Mouse (Mus musculus) heart, embryonic 12.5 days (tissue): ENCODE measurements around the gene Eef2k. TPM values are rescaled to one million over a fixed set of nuclear protein-coding genes. Genes with fewer than 3 reads are reported as not detected.

Experiments
- ATAC-seq: fragments of 200-750 bp; cut with Nextera tagmentation; 2 replicates; pipeline ENCODE4 v1.8.0; 2017; ENCODE audit warnings: moderate TSS enrichment, moderate library complexity; ENCODE audit not compliant: insufficient number of reproducible peaks, low FRiP score
- H3K27ac ChIP-seq: fragments of 300-500 bp; sonication (generic); 2 replicates; pipeline ENCODE4 v1.5.1; 2016; ENCODE audit warnings: mild to moderate bottlenecking, moderate library complexity; ENCODE audit not compliant: poor library complexity, severe bottlenecking
- H3K27me3 ChIP-seq: fragments of 300-500 bp; sonication (generic); replicated peaks from 2 replicates; pipeline ENCODE4 v1.6.1; 2016; ENCODE audit warnings: mild to moderate bottlenecking, moderate library complexity
- H3K36me3 ChIP-seq: fragments of 300-500 bp; sonication (generic); 2 replicates; pipeline ENCODE4 v1.6.1; 2016; ENCODE audit warnings: mild to moderate bottlenecking, moderate library complexity
- H3K4me1 ChIP-seq: fragments of 300-500 bp; sonication (generic); replicated peaks from 2 replicates; pipeline ENCODE4 v1.6.1; 2016; ENCODE audit warnings: mild to moderate bottlenecking
- H3K4me2 ChIP-seq: fragments of 300-500 bp; sonication (generic); 2 replicates; pipeline ENCODE4 v1.6.1; 2016; ENCODE audit warnings: mild to moderate bottlenecking, moderate library complexity
- H3K4me3 ChIP-seq: fragments of 300-500 bp; sonication (generic); 2 replicates; pipeline ENCODE4 v1.5.1; 2016; ENCODE audit warnings: mild to moderate bottlenecking
- H3K9ac ChIP-seq: fragments of 300-500 bp; sonication (generic); 2 replicates; pipeline ENCODE4 v1.6.1; 2016; ENCODE audit warnings: mild to moderate bottlenecking, moderate library complexity
- H3K9me3 ChIP-seq: fragments of 300-500 bp; sonication (generic); replicated peaks from 2 replicates; pipeline ENCODE4 v1.6.1; 2016; ENCODE audit warnings: mild to moderate bottlenecking, moderate library complexity
- WGBS: fragments of 180-500 bp; shearing (Covaris S2); methylation state at CpG from one replicate; pipeline ENCODE4 v1.1.7; 2016; 5-methylcytosine and 5-hydroxymethylcytosine counted together
- polyA plus RNA-seq: library from polyadenylated mRNA; unstranded; fragments of >200 nt; fragmentation: Nextera tagmentation; extraction: Ambion mirVana; gene quantifications from 2 replicates; pipeline ENCODE4 v1.2.1, GENCODE M21; 2016

Eef2k gene
- polyA plus RNA-seq, 1 experiment from 2014 or later: 14.9 TPM

DNA sequence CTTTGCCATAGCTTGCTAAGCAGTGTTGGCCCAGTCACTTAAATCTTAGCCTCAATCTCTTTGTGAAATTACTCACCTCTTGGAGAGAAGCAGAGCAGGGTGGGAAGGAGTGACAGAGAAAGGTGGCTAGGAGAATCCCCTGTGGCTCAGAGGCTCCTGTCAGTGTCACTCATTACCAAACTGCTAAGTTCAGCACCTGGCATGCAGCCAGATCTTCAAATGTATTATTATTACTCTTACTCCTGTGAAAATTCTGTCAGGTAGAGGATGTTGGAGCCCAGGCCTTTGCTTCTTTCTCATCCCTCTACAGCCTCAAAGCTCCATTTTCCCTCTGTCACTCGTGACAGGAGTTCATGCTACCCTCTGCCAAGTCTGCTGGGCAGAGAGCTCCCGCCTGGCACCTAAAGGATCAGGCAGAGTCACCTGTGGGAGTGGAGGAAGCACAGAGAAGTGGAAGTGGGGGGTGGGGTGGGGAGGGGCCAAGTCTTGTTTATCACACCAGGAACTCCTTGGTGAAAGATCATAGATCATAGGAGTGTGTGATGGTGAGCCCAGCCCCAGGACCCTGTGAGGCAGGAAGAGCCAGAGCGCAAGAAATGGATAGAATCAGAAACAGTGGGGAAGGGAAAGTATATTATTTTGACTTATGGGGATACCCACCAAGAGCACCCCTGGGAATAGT is 6.3 kb downstream of the Eef2k start:
- H3K36me3 ChIP-seq: no peaks in the 10 kb centered on the region
- peaks cover 42% of the 10 kb centered on the region for H3K4me1 ChIP-seq
- H3K9ac ChIP-seq: no peak overlapping the region
- H3K4me2 ChIP-seq: no peak overlapping the region
- peaks cover 4% of the 10 kb centered on the region; the same call in 1 of the 2 replicates for H3K27me3 ChIP-seq
- H3K9me3 ChIP-seq: no peaks in the 10 kb centered on the region
- 88% methylated on average over 3 of the region's 3 CpGs for WGBS
- no peak overlapping the region for H3K4me3 ChIP-seq
- no peak overlapping the region for H3K27ac ChIP-seq
- ATAC-seq: no peak

DNA sequence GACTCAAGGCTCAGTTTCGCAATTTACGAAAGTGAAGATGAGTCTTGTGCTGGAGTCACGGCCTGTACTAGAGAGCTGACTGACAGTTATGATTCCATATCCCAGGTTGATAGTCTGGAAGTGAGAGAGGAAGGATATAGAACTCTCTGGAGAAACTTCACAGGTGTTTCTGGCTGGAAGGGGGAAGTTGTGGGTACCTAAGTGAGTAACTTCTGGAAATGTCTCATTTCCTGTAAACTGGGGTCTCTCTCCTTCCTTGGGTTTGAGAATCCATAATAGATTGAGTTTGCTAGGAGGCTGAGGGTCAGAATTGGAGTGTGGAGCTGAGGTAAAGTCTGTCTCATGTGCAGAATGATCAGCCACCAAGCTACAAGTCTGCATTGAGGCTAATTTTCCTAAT is 7.5 kb downstream of the Eef2k start:
- Histone ChIP-seq H3K4me3 (no peak overlapping the region), H3K4me2 (no peak overlapping the region), H3K27me3 (peaks cover 3% of the 10 kb centered on the region; the same call in 1 of the 2 replicates), H3K9me3 (no peaks in the 10 kb centered on the region), H3K4me1 (peaks cover 37% of the 10 kb centered on the region), H3K27ac (no peak overlapping the region), H3K9ac (no peak overlapping the region), H3K36me3 (no peaks in the 10 kb centered on the region)
- 94% methylated on average over 3 of the region's 3 CpGs for WGBS
- no peak for ATAC-seq

- H3K4me1 ChIP-seq: peaks cover 53% of the 10 kb centered on the region
Observed at GRCm38 (mm10) chr7:120859854-120860253, 17.2 kb downstream of the Eef2k start.

GRCm38 (mm10) chr7:120860799-120861487 is 18.3 kb downstream of the Eef2k start:
- Histone ChIP-seq H3K9ac (no peak overlapping the region), H3K9me3 (no peaks in the 10 kb centered on the region), H3K36me3 (peaks cover 12% of the 10 kb centered on the region; the same call in 1 of the 2 replicates), H3K4me3 (no peak overlapping the region), H3K4me1 (peaks cover 54% of the 10 kb centered on the region), H3K27ac (no peak overlapping the region), H3K4me2 (no peak overlapping the region), H3K27me3 (no peaks in the 10 kb centered on the region)
- ATAC-seq: no peak
- 40% methylated on average over 10 of the region's 10 CpGs for WGBS

More at GRCm38 (mm10) chr7:120859854-120860253, 17.2 kb downstream of the Eef2k start:
- no peaks in the 10 kb centered on the region for H3K27me3 ChIP-seq
- no peak overlapping the region for H3K9ac ChIP-seq
- ATAC-seq: no peak
- WGBS: 89% methylated on average over 11 of the region's 11 CpGs
- no peak overlapping the region for H3K4me3 ChIP-seq
- peaks cover 12% of the 10 kb centered on the region; the same call in 1 of the 2 replicates for H3K36me3 ChIP-seq
- H3K4me2 ChIP-seq: no peak overlapping the region
- H3K27ac ChIP-seq: no peak overlapping the region
- no peaks in the 10 kb centered on the region for H3K9me3 ChIP-seq

GRCm38 (mm10) chr7:120861488-120862047 is 18.9 kb downstream of the Eef2k start:
- Histone ChIP-seq H3K36me3 (peaks cover 12% of the 10 kb centered on the region; the same call in 1 of the 2 replicates), H3K9ac (no peak overlapping the region), H3K27ac (peak overlapping the region; percentile 40), H3K4me3 (no peak overlapping the region), H3K4me2 (peak overlapping the region; percentile 20; the same call in 1 of the 2 replicates), H3K9me3 (no peaks in the 10 kb centered on the region), H3K27me3 (no peaks in the 10 kb centered on the region), H3K4me1 (peaks cover 60% of the 10 kb centered on the region)
- ATAC-seq: 0 out of 2 replicates have a peak, but pooled peaks have one; percentile 16
- 11% methylated on average over 2 of the region's 2 CpGs for WGBS

- ATAC-seq: no peak
- H3K27me3 ChIP-seq: no peaks in the 10 kb centered on the region
- WGBS: 30% methylated on average over 3 of the region's 3 CpGs
- peak overlapping the region; percentile 40 for H3K27ac ChIP-seq
- H3K4me3 ChIP-seq: no peak overlapping the region
- peaks cover 12% of the 10 kb centered on the region; the same call in 1 of the 2 replicates for H3K36me3 ChIP-seq
- no peak overlapping the region for H3K9ac ChIP-seq
- peak overlapping the region; percentile 20; the same call in 1 of the 2 replicates for H3K4me2 ChIP-seq
- peaks cover 64% of the 10 kb centered on the region for H3K4me1 ChIP-seq
- no peaks in the 10 kb centered on the region for H3K9me3 ChIP-seq
Observed at GRCm38 (mm10) chr7:120862196-120862595, 19.6 kb downstream of the Eef2k start.

DNA sequence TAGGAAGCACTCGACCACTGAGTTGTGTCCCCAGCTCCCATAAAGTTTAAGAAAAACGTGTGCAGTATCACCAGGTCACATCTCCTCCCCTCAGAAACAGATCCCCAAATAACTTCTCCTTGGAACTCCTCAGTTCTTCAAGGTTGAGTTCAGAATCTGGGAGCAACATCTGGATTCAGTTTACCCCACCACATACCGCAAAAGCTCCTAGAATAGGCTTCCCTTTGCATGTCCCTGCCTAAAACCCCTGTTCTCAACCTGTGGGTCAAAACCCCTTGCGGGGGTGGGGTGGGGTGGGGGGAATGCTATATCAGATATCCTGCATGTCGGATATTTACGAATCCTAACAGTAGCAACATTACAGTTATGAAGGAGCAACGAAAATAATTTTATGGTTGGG is 20.0 kb downstream of the Eef2k start:
- H3K27me3 ChIP-seq: no peaks in the 10 kb centered on the region
- WGBS: 59% methylated on average over 7 of the region's 7 CpGs
- H3K4me1 ChIP-seq: peaks cover 68% of the 10 kb centered on the region
- no peak overlapping the region for H3K4me3 ChIP-seq
- no peak overlapping the region for H3K27ac ChIP-seq
- H3K9ac ChIP-seq: no peak overlapping the region
- peaks cover 12% of the 10 kb centered on the region; the same call in 1 of the 2 replicates for H3K36me3 ChIP-seq
- no peaks in the 10 kb centered on the region for H3K9me3 ChIP-seq
- no peak for ATAC-seq
- no peak overlapping the region for H3K4me2 ChIP-seq

GRCm38 (mm10) chr7:120863476-120863875 is 20.8 kb downstream of the Eef2k start:
- H3K4me2 ChIP-seq: no peak overlapping the region
- H3K27me3 ChIP-seq: no peaks in the 10 kb centered on the region
- no peak overlapping the region; the same call in 1 of the 2 replicates for H3K27ac ChIP-seq
- ATAC-seq: no peak
- 47% methylated on average over 5 of the region's 5 CpGs for WGBS
- no peaks in the 10 kb centered on the region for H3K9me3 ChIP-seq
- no peak overlapping the region for H3K4me3 ChIP-seq
- peaks cover 72% of the 10 kb centered on the region for H3K4me1 ChIP-seq
- H3K36me3 ChIP-seq: peaks cover 6% of the 10 kb centered on the region; the same call in 1 of the 2 replicates
- H3K9ac ChIP-seq: no peak overlapping the region

DNA sequence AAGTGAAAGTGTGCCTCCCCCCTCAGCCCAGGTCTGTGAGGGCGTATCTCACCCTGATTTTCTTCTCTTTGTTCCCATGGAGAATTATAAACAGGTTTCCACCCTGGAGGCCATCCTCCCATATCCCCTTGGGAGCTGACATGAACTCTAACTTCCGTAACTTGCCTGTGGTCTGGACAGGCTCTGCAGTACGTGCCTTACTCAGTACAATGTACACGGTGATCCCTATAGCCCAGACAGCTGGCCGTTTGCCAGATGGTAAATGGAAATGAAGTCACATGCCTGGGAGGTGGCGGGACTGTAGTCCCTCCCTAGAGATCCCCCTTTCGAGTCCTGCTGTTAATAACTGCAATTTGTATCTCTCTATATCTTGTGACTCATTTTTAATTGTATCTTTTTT is 22.5 kb downstream of the Eef2k start:
- 13% methylated on average over 7 of the region's 7 CpGs for WGBS
- H3K27ac ChIP-seq: peak overlapping the region; percentile 94
- no peak overlapping the region for H3K9ac ChIP-seq
- H3K9me3 ChIP-seq: no peaks in the 10 kb centered on the region
- no peaks in the 10 kb centered on the region for H3K36me3 ChIP-seq
- peak overlapping the region; percentile 57 for H3K4me2 ChIP-seq
- peaks cover 87% of the 10 kb centered on the region for H3K4me1 ChIP-seq
- H3K27me3 ChIP-seq: no peaks in the 10 kb centered on the region
- peak overlapping the region; percentile 18; the same call in 1 of the 2 replicates for H3K4me3 ChIP-seq
- ATAC-seq: peak; percentile 81

GRCm38 (mm10) chr7:120865832-120866231 is 23.2 kb downstream of the Eef2k start:
- Histone ChIP-seq H3K9me3 (no peaks in the 10 kb centered on the region), H3K4me1 (peaks cover 89% of the 10 kb centered on the region), H3K27ac (peak overlapping the region; percentile 94), H3K27me3 (no peaks in the 10 kb centered on the region), H3K4me2 (peak overlapping the region; percentile 21; the same call in 1 of the 2 replicates), H3K36me3 (no peaks in the 10 kb centered on the region), H3K4me3 (no peak overlapping the region), H3K9ac (peak overlapping the region; percentile 52; the same call in 1 of the 2 replicates)
- WGBS: 42% methylated on average over 4 of the region's 4 CpGs
- ATAC-seq: peak; percentile 87

DNA sequence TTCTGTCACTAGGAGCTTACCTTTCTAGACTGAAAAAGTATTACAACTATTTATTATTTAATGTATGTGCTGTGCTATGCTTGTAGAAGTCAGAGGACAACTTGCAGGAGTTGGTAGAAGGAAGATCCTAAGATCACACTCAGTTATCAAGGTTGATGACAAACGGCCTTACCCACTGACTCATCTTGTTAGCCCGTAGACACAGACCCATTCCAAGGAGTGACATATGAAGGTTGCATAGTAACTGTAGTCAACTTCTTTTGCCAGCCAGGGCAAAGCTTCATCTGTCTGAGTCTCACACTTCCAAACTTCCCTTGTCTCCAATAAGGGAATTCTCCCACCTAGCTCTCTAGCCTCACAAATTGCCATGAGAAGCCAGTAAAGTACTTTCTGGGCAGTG is 24.1 kb downstream of the Eef2k start:
- 41% methylated on average over 2 of the region's 2 CpGs for WGBS
- no peak overlapping the region for H3K9ac ChIP-seq
- H3K27ac ChIP-seq: peak overlapping the region; percentile 94; the same call in 1 of the 2 replicates

More for the DNA sequence above, 24.1 kb downstream of the Eef2k start:
- Histone ChIP-seq H3K4me2 (no peak overlapping the region), H3K36me3 (no peaks in the 10 kb centered on the region), H3K27me3 (no peaks in the 10 kb centered on the region), H3K4me1 (peaks cover 85% of the 10 kb centered on the region), H3K9me3 (no peaks in the 10 kb centered on the region), H3K4me3 (no peak overlapping the region)
- no peak for ATAC-seq
